Mouse (Mus musculus) forebrain, embryonic 10.5 days (tissue): ENCODE data around the gene Cxcl1. TPM values are rescaled to one million over a fixed set of nuclear protein-coding genes. Genes with fewer than 3 reads are reported as not detected.
A peak's percentile ranks its signal among the peaks of the same experiment; 100 is the strongest.

ENCODE experiments used
- DNase-seq: peaks from one replicate; pipeline ENCODE4 v3.0.0-alpha.2; 2017; ENCODE audit warnings: low spot score; ENCODE audit errors: extremely low spot score
- H3K27ac ChIP-seq: fragments of 300-500 bp; sonication (generic); 2 replicates; pipeline ENCODE4 v1.5.1; 2016; ENCODE audit warnings: mild to moderate bottlenecking
- H3K27me3 ChIP-seq: fragments of 300-500 bp; sonication (generic); 2 replicates; pipeline ENCODE4 v1.6.1; 2016; ENCODE audit warnings: mild to moderate bottlenecking; ENCODE audit not compliant: poor library complexity, severe bottlenecking
- H3K36me3 ChIP-seq: fragments of 300-500 bp; sonication (generic); replicated peaks from 2 replicates; pipeline ENCODE4 v1.6.1; 2016; ENCODE audit warnings: mild to moderate bottlenecking, moderate library complexity
- H3K4me1 ChIP-seq: fragments of 300-500 bp; sonication (generic); 2 replicates; pipeline ENCODE4 v1.6.1; 2016
- H3K4me3 ChIP-seq: fragments of 300-500 bp; sonication (generic); 2 replicates; pipeline ENCODE4 v1.5.1; 2016; ENCODE audit warnings: mild to moderate bottlenecking, moderate library complexity
- H3K9me3 ChIP-seq: fragments of 300-500 bp; sonication (generic); 2 replicates; pipeline ENCODE4 v1.6.1; 2016; ENCODE audit warnings: mild to moderate bottlenecking, moderate library complexity
- WGBS: fragments of 180-500 bp; shearing (Covaris S2); methylation state at CpG from one replicate; pipeline ENCODE4 v1.1.7; 2016; 5-methylcytosine and 5-hydroxymethylcytosine counted together
- polyA plus RNA-seq: library from polyadenylated mRNA; unstranded; fragments of >200 nt; fragmentation: Nextera tagmentation; extraction: Ambion mirVana; gene quantifications from 2 replicates; pipeline ENCODE4 v1.2.1, GENCODE M21; 2016

Cxcl1 gene
- polyA plus RNA-seq, 1 experiment from 2014 or later, result not detected

DNA sequence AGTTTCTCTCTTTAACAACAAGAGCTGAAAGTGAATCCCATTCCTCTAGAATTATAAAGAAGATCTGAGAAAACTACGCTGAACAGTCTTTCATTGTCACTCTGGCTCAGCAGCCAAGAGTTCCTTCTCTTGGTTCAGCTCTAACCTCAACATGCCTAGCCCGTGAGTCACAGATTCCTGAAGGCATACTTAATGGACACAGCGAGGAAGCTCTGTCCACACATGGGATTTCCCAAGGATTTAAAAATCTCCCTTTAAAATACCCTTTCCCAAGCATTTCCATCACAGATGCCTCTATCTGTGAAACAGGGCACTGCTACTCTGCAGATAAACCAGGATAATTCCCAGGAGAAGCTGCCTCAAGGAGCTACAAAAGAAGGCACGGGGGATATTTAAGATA is 15.0 kb upstream of the Cxcl1 start:
- Histone ChIP-seq H3K36me3 (no peaks in the 10 kb centered on the region), H3K9me3 (no peaks in the 10 kb centered on the region), H3K4me1 (no peaks in the 10 kb centered on the region), H3K27me3 (no peaks in the 10 kb centered on the region), H3K27ac (no peak overlapping the region), H3K4me3 (no peak overlapping the region)
- WGBS, result 81% methylated on average over 4 of the region's 4 CpGs
- DNase-seq, result no peak

DNA sequence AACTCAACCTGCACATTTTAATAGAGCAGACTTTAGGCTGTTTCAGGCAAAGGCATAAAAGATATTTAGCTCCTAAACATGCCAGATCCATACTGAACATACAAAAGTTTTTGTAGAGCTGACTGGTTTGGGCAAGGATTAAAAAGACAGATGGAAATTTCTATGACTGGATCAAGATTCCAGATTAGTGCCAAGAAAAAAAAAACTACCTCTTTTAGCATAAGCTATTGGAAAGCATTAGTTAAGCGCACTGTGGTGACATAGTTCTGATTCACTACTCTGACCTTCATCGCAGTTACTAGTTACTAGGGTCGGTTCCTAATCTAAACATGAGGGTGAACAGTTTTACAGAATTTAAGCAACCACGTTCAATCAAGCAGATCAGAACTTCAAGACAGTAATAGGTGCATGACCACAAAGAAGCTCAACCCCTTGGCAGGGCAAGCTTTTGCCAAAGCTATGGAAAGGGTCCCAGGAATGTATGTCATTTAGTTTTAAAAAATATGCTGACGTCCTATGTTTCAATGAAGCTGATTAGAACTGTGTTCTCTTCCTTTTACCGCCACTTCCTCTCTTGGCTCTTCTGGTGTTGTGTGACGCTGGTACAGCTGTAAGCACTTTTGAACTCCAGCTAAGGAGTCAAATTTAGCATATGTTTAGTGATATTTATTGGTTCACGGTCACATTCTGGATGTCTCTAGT is 14.4 kb upstream of the Cxcl1 start:
- 90% methylated on average over 8 of the region's 8 CpGs for WGBS
- H3K27me3 ChIP-seq, result no peaks in the 10 kb centered on the region
- no peaks in the 10 kb centered on the region for H3K36me3 ChIP-seq
- no peaks in the 10 kb centered on the region; the same call in 1 of the 2 replicates for H3K9me3 ChIP-seq
- no peak for DNase-seq
- H3K4me1 ChIP-seq, result no peaks in the 10 kb centered on the region
- no peak overlapping the region for H3K4me3 ChIP-seq
- H3K27ac ChIP-seq, result no peak overlapping the region

DNA sequence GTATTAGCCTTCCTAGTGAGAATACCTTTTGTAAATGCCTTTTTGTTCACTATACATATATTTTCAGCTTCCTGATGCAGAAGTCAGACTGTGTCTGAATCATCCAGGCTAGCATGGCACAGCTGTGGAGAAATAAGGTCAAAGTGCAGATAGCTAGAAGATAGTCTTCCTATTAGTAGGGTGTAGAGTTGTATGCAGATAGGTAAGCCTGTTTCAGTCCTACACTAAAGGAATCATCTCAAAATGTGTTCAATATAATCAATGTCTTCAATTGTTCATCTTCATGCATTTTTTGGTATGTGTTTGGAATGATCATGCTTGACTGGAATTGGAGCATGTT is 13.9 kb upstream of the Cxcl1 start:
- DNase-seq, result no peak
- H3K4me3 ChIP-seq, result no peak overlapping the region
- H3K27me3 ChIP-seq, result no peaks in the 10 kb centered on the region
- no peak overlapping the region for H3K27ac ChIP-seq
- H3K9me3 ChIP-seq, result no peaks in the 10 kb centered on the region; the same call in 1 of the 2 replicates
- H3K4me1 ChIP-seq, result no peaks in the 10 kb centered on the region
- no peaks in the 10 kb centered on the region for H3K36me3 ChIP-seq

- no peaks in the 10 kb centered on the region; the same call in 1 of the 2 replicates for H3K9me3 ChIP-seq
- no peak overlapping the region for H3K4me3 ChIP-seq
- H3K4me1 ChIP-seq, result no peaks in the 10 kb centered on the region
- 88% methylated on average over 3 of the region's 3 CpGs for WGBS
- no peak overlapping the region for H3K27ac ChIP-seq
- H3K36me3 ChIP-seq, result no peaks in the 10 kb centered on the region
- no peak for DNase-seq
- H3K27me3 ChIP-seq, result no peaks in the 10 kb centered on the region
Observed at GRCm38 (mm10) chr5:90879307-90880014, 11.6 kb upstream of the Cxcl1 start.

- Histone ChIP-seq H3K27ac (no peak overlapping the region), H3K27me3 (no peaks in the 10 kb centered on the region), H3K9me3 (no peaks in the 10 kb centered on the region; the same call in 1 of the 2 replicates), H3K4me1 (no peaks in the 10 kb centered on the region), H3K36me3 (no peaks in the 10 kb centered on the region), H3K4me3 (no peak overlapping the region)
- no peak for DNase-seq
- WGBS, result 83% methylated on average over 7 of the region's 7 CpGs
Observed at GRCm38 (mm10) chr5:90880335-90880850, 10.6 kb upstream of the Cxcl1 start.

- 91% methylated on average over 4 of the region's 4 CpGs for WGBS
- Histone ChIP-seq H3K27me3 (no peaks in the 10 kb centered on the region), H3K4me1 (no peaks in the 10 kb centered on the region), H3K36me3 (no peaks in the 10 kb centered on the region), H3K4me3 (no peak overlapping the region), H3K9me3 (no peaks in the 10 kb centered on the region; the same call in 1 of the 2 replicates), H3K27ac (no peak overlapping the region)
- no peak for DNase-seq
Observed at GRCm38 (mm10) chr5:90881021-90881420, 10.0 kb upstream of the Cxcl1 start.

DNA sequence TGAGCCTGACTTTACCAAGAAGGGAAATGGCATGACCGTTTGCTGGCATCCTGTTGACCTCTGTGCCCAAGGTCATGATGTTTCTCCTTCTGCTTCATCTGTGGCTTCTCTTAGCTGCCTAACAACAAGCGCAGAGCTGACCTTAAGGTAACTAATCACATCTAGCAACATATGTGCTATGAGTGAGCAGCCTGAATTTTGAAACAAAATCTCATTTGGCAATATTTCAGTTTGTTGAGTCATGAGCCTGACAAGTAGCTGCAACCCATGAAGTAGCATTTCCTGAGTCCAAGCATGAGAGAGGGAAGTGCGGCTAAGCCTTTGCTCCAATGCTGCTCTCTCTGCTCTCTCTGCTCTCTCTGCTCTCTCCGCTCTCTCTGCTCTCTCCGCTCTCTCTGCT is 9.4 kb upstream of the Cxcl1 start:
- Histone ChIP-seq H3K27me3 (no peaks in the 10 kb centered on the region), H3K36me3 (no peaks in the 10 kb centered on the region), H3K4me1 (no peaks in the 10 kb centered on the region), H3K4me3 (no peak overlapping the region), H3K27ac (no peak overlapping the region), H3K9me3 (no peaks in the 10 kb centered on the region; the same call in 1 of the 2 replicates)
- DNase-seq, result no peak
- WGBS, result 92% methylated on average over 5 of the region's 5 CpGs

DNA sequence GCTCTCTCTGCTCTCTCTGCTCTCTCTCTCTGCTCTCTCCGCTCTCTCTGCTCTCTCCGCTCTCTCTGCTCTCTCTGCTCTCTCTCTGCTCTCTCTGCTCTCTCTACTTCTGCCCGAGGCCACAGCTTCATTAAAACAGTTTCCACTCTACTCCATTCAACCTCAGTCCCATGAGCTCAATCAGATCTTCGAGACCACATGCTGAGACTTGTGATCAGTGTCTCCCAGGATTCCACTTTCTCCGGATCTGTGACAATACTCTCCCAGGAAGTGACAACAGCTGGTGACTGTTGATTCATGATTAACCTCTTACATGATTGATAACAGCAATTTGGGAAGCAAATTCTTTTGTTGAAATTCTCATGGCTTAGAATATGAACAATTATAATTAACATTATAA is 8.9 kb upstream of the Cxcl1 start:
- Histone ChIP-seq H3K4me1 (no peaks in the 10 kb centered on the region), H3K27me3 (no peaks in the 10 kb centered on the region), H3K27ac (no peak overlapping the region), H3K4me3 (no peak overlapping the region), H3K9me3 (no peaks in the 10 kb centered on the region; the same call in 1 of the 2 replicates), H3K36me3 (no peaks in the 10 kb centered on the region)
- DNase-seq, result no peak
- 91% methylated on average over 5 of the region's 5 CpGs for WGBS

DNA sequence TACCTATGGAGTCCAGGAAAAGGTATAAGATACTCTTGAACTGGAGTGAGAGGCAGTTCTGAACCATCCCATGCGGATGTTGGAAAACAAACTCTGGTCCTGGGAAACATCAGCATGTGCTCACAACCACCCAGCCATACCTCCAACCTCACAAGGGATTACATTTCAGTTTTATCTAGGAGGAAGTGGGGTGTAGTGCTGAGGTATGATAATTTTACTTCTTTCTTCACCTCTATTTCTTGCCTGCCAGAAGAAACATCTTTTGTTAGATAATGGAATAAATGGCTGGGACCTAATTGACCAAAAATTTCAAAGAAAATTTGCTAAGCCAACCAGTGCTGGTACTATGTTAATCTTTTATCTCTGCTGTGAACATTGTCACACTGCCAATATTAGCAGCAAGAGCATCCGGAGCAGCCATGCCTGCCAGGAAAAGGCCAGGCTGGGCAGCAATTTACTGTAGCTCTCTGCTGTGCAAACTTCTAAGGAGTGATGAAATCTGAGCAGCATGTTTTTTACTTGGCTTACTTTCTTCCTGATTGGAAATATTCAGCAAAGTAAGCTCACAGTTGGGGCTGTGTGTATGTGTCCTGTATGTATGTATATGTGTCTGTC is 6.3 kb upstream of the Cxcl1 start:
- no peaks in the 10 kb centered on the region; the same call in 1 of the 2 replicates for H3K9me3 ChIP-seq
- H3K27me3 ChIP-seq, result 0 out of 2 replicates have a peak, but pooled peaks cover 4% of the 10 kb centered on the region
- H3K4me1 ChIP-seq, result no peaks in the 10 kb centered on the region
- no peak overlapping the region for H3K27ac ChIP-seq
- 84% methylated on average over 2 of the region's 2 CpGs for WGBS
- H3K36me3 ChIP-seq, result no peaks in the 10 kb centered on the region
- H3K4me3 ChIP-seq, result no peak overlapping the region
- no peak for DNase-seq

- no peak for DNase-seq
- Histone ChIP-seq H3K4me1 (peaks cover 13% of the 10 kb centered on the region), H3K27me3 (peaks cover 20% of the 10 kb centered on the region), H3K36me3 (no peaks in the 10 kb centered on the region), H3K4me3 (no peak overlapping the region), H3K27ac (no peak overlapping the region), H3K9me3 (no peaks in the 10 kb centered on the region)
- 81% methylated on average over 5 of the region's 5 CpGs for WGBS
Observed at GRCm38 (mm10) chr5:90888661-90889060, 2.4 kb upstream of the Cxcl1 start.

GRCm38 (mm10) chr5:90891464-90891813 is 398 bp downstream of the Cxcl1 start:
- DNase-seq, result no peak
- H3K4me3 ChIP-seq, result peak overlapping the region; percentile 62
- peaks cover 20% of the 10 kb centered on the region for H3K27me3 ChIP-seq
- H3K36me3 ChIP-seq, result no peaks in the 10 kb centered on the region
- peaks cover 13% of the 10 kb centered on the region for H3K4me1 ChIP-seq
- H3K9me3 ChIP-seq, result no peaks in the 10 kb centered on the region
- H3K27ac ChIP-seq, result peak overlapping the region; percentile 76
- WGBS, result 24% methylated on average over 10 of the region's 10 CpGs

GRCm38 (mm10) chr5:90894231-90894630 is 3.2 kb downstream of the Cxcl1 start:
- Histone ChIP-seq H3K27me3 (peaks cover 20% of the 10 kb centered on the region), H3K27ac (no peak overlapping the region), H3K4me3 (no peak overlapping the region), H3K4me1 (peaks cover 13% of the 10 kb centered on the region), H3K9me3 (no peaks in the 10 kb centered on the region), H3K36me3 (no peaks in the 10 kb centered on the region)
- 82% methylated on average over 8 of the region's 8 CpGs for WGBS
- no peak for DNase-seq

DNA sequence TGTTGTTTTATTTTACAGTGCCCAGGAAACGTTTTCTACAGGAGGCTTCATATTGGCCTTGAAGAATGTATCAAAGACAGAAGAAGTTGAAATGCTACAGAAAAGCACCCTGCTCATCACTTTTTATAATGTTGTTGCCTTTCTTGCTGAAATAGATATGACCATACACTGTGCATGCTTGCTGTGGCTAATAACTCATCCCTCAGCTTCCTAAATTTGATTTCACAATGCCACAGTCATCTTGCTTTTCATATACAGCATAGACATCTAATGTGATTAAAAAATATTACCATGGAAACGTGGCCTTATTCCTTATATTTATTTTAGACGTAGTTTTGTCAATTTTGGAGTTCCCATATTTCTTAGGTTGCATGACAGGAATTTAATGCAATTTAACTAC is 6.4 kb downstream of the Cxcl1 start:
- Histone ChIP-seq H3K27ac (no peak overlapping the region), H3K4me1 (peaks cover under 1% of the 10 kb centered on the region; the same call in 1 of the 2 replicates), H3K27me3 (no peaks in the 10 kb centered on the region), H3K4me3 (no peak overlapping the region), H3K36me3 (no peaks in the 10 kb centered on the region), H3K9me3 (no peaks in the 10 kb centered on the region)
- DNase-seq, result no peak
- 83% methylated on average over 3 of the region's 3 CpGs for WGBS
